Mouse (Mus musculus): ENCODE measurements around the gene Gh. TPM values are rescaled to one million over a fixed set of nuclear protein-coding genes. Genes with fewer than 3 reads are reported as not detected.

Gh gene
- polyA plus RNA-seq (2015; fragmentation: Nextera tagmentation; extraction: Ambion mirVana) = not detected in 2 replicates

GRCm38 (mm10) chr11:106301765-106302164 lies at the start of gene Gh:
TSS of gene Gh (minus strand) at chr11:106301865.

GRCm38 (mm10) chr11:106314333-106314812 lies 12.7 kb upstream of the Gh start, which contains the start of gene Cd79b:
TSS of gene Cd79b (minus strand) at chr11:106314762.

GRCm38 (mm10) chr11:106276454-106276853 lies 25.2 kb downstream of the Gh start, which contains the start of gene Tcam1:
TSS of gene Tcam1 (plus strand) at chr11:106276672.

GRCm38 (mm10) chr11:106272644-106273310 lies 28.9 kb downstream of the Gh start, which contains the start of gene Smarcd2:
TSS of gene Smarcd2 (minus strand) at chr11:106272972.

GRCm38 (mm10) chr11:106255685-106256451 lies 45.8 kb downstream of the Gh start, which contains the start of the genes Ftsj3 and Psmc5:
TSS of gene Ftsj3 (minus strand) at chr11:106256079.
TSS of gene Psmc5 (plus strand) at chr11:106256154.

Other genes starting within 250 kb of the Gh start
- gene Taco1, start 235.8 kb downstream of the Gh start, polyA plus RNA-seq (2015; fragmentation: Nextera tagmentation; extraction: Ambion mirVana) = 5.8 TPM in 2 replicates
- gene Map3k3, start 217.3 kb downstream of the Gh start, polyA plus RNA-seq (2015; fragmentation: Nextera tagmentation; extraction: Ambion mirVana) = 12.8 and 14.9 TPM in 2 replicates
- gene Gm10840, start 141.0 kb downstream of the Gh start, polyA plus RNA-seq (2015; fragmentation: Nextera tagmentation; extraction: Ambion mirVana) = not detected in 2 replicates
- 30.1 and 32.3 TPM in 2 replicates for gene Limd2, start 141.0 kb downstream of the Gh start, polyA plus RNA-seq (2015; fragmentation: Nextera tagmentation; extraction: Ambion mirVana)
- 11.3 and 13.3 TPM in 2 replicates for gene Strada, start 99.7 kb downstream of the Gh start, polyA plus RNA-seq (2015; fragmentation: Nextera tagmentation; extraction: Ambion mirVana)
- gene Ccdc47, start 85.5 kb downstream of the Gh start, polyA plus RNA-seq (2015; fragmentation: Nextera tagmentation; extraction: Ambion mirVana) = 51.0 and 54.6 TPM in 2 replicates
- 30.4 and 34.3 TPM in 2 replicates for gene Ddx42, start 84.9 kb downstream of the Gh start, polyA plus RNA-seq (2015; fragmentation: Nextera tagmentation; extraction: Ambion mirVana)
- 27.5 and 29.8 TPM in 2 replicates for gene Ftsj3, start 45.8 kb downstream of the Gh start, polyA plus RNA-seq (2015; fragmentation: Nextera tagmentation; extraction: Ambion mirVana)
- 177 and 179 TPM in 2 replicates for gene Psmc5, start 45.7 kb downstream of the Gh start, polyA plus RNA-seq (2015; fragmentation: Nextera tagmentation; extraction: Ambion mirVana)
- 31.7 and 32.2 TPM in 2 replicates for gene Smarcd2, start 28.9 kb downstream of the Gh start, polyA plus RNA-seq (2015; fragmentation: Nextera tagmentation; extraction: Ambion mirVana)
- 0.06 TPM in 1 of 2 replicates, not detected in the other for gene Tcam1, start 25.2 kb downstream of the Gh start, polyA plus RNA-seq (2015; fragmentation: Nextera tagmentation; extraction: Ambion mirVana)
- 1.1 and 1.5 TPM in 2 replicates for gene Cd79b, start 12.9 kb upstream of the Gh start, polyA plus RNA-seq (2015; fragmentation: Nextera tagmentation; extraction: Ambion mirVana)
- not detected in 2 replicates for gene Scn4a, start 51.4 kb upstream of the Gh start, polyA plus RNA-seq (2015; fragmentation: Nextera tagmentation; extraction: Ambion mirVana)
- gene Prr29, start 63.6 kb upstream of the Gh start, polyA plus RNA-seq (2015; fragmentation: Nextera tagmentation; extraction: Ambion mirVana) = not detected in 2 replicates
- gene Icam2, start 86.2 kb upstream of the Gh start, polyA plus RNA-seq (2015; fragmentation: Nextera tagmentation; extraction: Ambion mirVana) = 15.2 and 25.4 TPM in 2 replicates
- gene Ern1, start 186.0 kb upstream of the Gh start, polyA plus RNA-seq (2015; fragmentation: Nextera tagmentation; extraction: Ambion mirVana) = 3.4 TPM in 2 replicates

Measured in urinary bladder, postnatal 0 days (tissue).